Mouse (Mus musculus): ENCODE data around the gene Ntan1. TPM values are rescaled to one million over a fixed set of nuclear protein-coding genes. Genes with fewer than 3 reads are reported as not detected.
"Not testable (repeated sequence)": the region's sequence is repeated elsewhere in the genome, so short reads cannot be mapped to it uniquely, and the experiment has no call there.

Gene Ntan1
- 23.0 and 45.9 TPM in 2 replicates for polyA plus RNA-seq (2012; rRNA removed)

DNA sequence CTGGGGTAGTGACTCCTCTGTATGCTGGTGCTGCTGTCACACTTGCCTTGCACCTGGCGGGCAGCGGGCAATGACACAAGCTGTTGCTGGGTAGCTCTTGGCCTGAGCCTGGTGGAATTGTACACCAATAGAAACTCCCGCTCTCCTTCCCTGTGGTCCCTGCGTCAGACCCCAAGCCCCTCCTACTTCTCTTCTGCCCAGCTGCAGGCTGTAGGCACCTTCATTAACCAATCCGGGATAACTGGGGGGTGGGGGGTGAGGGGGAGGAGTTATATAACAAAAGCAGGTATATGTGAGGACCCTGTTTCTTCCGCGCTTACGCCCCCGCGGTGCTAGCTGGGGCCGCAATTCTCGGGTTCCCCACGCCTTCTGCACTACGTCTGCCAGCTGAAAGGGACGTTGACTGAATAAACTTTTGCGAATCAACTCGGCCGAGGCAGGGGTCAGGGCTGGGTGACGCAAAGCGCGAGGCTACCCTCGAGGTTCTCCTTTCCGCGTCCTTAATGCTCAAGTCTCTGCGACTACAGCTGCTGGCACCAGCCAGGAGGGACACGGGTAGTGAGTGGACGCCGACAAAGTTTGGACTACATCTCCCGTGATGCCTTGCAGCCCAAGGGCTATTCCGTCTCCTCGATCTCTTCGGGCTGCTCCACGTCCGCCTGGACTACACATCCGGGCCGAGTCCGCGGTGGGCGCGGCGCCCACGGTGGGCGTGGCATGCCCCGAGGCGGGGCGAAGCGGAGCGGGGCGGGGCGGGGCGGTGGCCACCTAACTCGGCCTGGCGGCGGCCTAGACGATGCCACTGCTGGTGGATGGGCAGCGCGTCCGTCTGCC, at the start of gene Ntan1:
Gene Ntan1, plus strand, starts transcription at position 286 of the 834 bp plus-strand sequence.
- TF ChIP-seq POLR2A (IDR thresholded peaks at IDR 0.05; ENCODE audit: low read depth, low read length) (peak; percentile 90), CTCF (IDR thresholded peaks at IDR 0.05; ENCODE audit: extremely low read depth, insufficient read length, insufficient replicate concordance, low read depth, low read length) (no peak)
- WGBS, result under 1% methylated on average over 58 of the region's 58 CpGs

DNA sequence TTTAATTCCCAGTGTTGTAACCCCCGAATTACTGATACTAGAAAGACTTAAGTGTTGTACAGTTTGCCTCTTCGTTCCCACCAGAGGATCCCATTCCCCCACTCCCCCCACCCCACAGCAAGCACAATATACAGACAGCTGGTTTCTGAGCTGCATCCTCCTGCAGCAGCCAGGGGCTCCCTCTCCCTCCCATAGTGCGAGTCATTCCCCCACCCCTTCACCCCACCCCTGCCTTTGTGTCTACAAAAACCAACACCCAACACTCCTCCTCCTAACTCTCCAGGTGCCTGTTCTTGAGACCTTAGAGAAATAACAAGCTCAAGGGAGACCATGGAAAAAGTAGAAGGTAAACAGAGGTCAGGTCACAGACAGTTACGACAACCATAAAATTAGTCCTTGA, 47.0 kb upstream of the Ntan1 start:
- not testable (repeated sequence) for H3K36me3 ChIP-seq (ENCODE audit: control insufficient read depth, insufficient read depth, low read length); H3K27ac ChIP-seq (ENCODE audit: insufficient read depth, low read depth, low read length); H3K4me1 ChIP-seq (ENCODE audit: control insufficient read depth, insufficient read depth, insufficient read length, low read length); H3K27me3 ChIP-seq (ENCODE audit: control insufficient read depth, insufficient read depth, low read length); H3K4me3 ChIP-seq (ENCODE audit: low read depth, low read length)
- WGBS, result 74% methylated on average over 4 of the region's 4 CpGs

More for the DNA sequence above, at the start of gene Ntan1:
- Histone ChIP-seq H3K27me3 (ENCODE audit: control insufficient read depth, insufficient read depth, low read length) (no peaks in the 10 kb centered on the region), H3K4me3 (ENCODE audit: low read depth, low read length) (peak within 1 kb of the TSS; percentile 80), H3K4me1 (ENCODE audit: control insufficient read depth, insufficient read depth, insufficient read length, low read length) (peaks cover 5% of the 10 kb centered on the region; the same call in 1 of the 2 replicates), H3K36me3 (ENCODE audit: control insufficient read depth, insufficient read depth, low read length) (peaks cover 5% of the 10 kb centered on the region; the same call in 1 of the 2 replicates), H3K27ac (ENCODE audit: insufficient read depth, low read depth, low read length) (peak within 1 kb of the TSS; percentile 94)

DNA sequence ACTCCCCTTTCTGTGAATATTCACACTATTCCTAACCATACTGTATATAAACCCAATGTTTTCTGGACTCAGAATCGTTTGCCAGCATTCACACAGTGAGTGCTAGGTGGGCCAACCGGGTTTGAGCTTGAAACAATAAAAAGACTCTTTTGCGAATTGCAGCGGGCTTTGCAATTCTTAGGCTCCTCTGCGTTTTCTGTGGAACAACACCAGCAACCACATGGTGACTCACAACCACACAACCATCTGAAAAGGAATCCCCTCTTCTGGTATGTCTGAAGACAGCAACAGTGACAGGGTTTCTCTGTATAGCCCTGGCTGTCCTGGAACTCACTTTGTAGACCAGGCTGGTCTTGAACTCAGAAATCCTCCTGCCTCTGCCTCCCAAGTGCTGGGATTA, 46.6 kb upstream of the Ntan1 start:
- not testable (repeated sequence) for H3K36me3 ChIP-seq (ENCODE audit: control insufficient read depth, insufficient read depth, low read length); H3K4me3 ChIP-seq (ENCODE audit: low read depth, low read length); H3K27me3 ChIP-seq (ENCODE audit: control insufficient read depth, insufficient read depth, low read length); H3K4me1 ChIP-seq (ENCODE audit: control insufficient read depth, insufficient read depth, insufficient read length, low read length); H3K27ac ChIP-seq (ENCODE audit: insufficient read depth, low read depth, low read length)
- 84% methylated on average over 5 of the region's 5 CpGs for WGBS

DNA sequence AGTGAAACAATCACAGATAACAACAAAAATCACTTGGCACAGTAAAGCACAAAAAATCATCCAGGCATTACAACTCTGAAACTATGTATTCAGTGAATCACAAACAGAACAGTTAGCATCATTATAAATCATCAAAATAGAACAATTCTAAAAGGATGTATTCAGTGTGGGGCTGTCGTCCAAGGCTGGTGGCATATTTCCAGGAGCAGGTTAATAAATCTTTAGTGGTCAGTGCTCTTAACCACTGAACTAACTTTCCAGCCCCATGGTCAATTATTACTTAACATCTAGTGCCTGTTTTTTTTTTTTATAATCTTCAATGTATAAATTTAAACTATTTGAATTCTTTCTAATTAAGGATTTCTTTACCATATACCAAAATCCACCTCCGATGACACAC, 44.6 kb upstream of the Ntan1 start:
- H3K4me3 ChIP-seq (ENCODE audit: low read depth, low read length); H3K27me3 ChIP-seq (ENCODE audit: control insufficient read depth, insufficient read depth, low read length); H3K27ac ChIP-seq (ENCODE audit: insufficient read depth, low read depth, low read length); H3K4me1 ChIP-seq (ENCODE audit: control insufficient read depth, insufficient read depth, insufficient read length, low read length); H3K36me3 ChIP-seq (ENCODE audit: control insufficient read depth, insufficient read depth, low read length): not testable (repeated sequence)
- WGBS, result 58% methylated on average over 2 of the region's 2 CpGs

DNA sequence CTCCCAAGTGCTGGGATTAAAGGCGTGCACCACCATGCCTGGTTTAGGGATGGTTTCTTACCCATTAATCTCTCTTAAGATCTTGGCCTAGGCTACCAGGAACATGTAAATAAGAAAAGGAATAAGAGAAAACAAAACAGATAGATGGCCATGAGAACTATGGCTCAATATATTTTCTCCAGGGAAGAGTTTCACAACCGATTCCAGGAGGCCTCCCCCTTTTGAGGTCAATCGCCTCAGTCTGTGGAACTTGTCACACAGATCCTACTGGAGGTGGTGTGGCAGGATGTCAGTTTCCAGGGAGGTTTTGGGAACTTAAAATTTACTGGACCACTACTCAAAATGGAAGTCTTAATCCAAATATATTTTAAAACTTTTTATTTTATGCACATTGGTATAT, 44.0 kb upstream of the Ntan1 start:
- 89% methylated on average over 3 of the region's 3 CpGs for WGBS
- not testable (repeated sequence) for H3K4me3 ChIP-seq (ENCODE audit: low read depth, low read length); H3K4me1 ChIP-seq (ENCODE audit: control insufficient read depth, insufficient read depth, insufficient read length, low read length); H3K27ac ChIP-seq (ENCODE audit: insufficient read depth, low read depth, low read length); H3K36me3 ChIP-seq (ENCODE audit: control insufficient read depth, insufficient read depth, low read length); H3K27me3 ChIP-seq (ENCODE audit: control insufficient read depth, insufficient read depth, low read length)

DNA sequence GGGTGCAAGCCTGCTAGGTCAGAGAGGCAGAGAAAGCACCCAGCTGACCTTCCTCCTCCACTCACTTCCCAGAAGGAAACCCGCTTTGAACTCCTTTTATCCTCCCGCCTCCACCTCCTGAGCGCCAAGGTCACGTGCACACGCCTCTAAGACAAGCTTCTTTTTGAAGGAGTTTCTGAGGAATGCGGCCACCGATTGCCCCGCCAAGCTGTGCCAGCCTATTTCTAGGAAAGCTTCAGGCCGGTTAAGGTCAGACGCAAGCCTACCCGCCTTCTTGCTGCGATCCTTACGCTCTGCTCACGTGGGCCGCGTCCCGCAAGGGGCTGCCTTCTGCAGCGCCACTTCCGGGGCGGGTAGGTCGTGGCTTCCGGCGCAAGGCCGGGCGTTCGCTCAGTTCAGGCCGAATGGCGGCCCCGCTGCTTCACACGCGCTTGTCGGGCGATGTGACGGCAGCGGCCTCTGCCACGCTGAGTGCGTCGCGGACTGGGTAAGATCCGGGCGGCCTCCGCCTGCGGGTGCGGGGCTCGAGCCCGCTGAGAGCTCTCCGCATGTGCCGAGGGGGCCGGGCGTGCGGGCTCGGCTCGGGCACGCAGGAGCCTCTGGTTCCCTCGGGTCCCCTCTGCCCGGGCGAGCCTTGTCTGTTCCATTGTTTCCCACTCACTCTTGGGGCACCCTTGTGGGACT, 38.1 kb upstream of the Ntan1 start, which contains the start of gene Rrn3:
Gene Rrn3, plus strand, starts transcription at position 356 of the 684 bp plus-strand sequence.
- TF ChIP-seq CTCF (IDR thresholded peaks at IDR 0.05; ENCODE audit: extremely low read depth, insufficient read length, insufficient replicate concordance, low read depth, low read length), result no peak
- TF ChIP-seq POLR2A (IDR thresholded peaks at IDR 0.05; ENCODE audit: low read depth, low read length), result peak; percentile 77
- peak within 1 kb of the TSS; percentile 75 for H3K4me3 ChIP-seq (ENCODE audit: low read depth, low read length)
- peak within 1 kb of the TSS; percentile 87 for H3K27ac ChIP-seq (ENCODE audit: insufficient read depth, low read depth, low read length)
- H3K36me3 ChIP-seq (ENCODE audit: control insufficient read depth, insufficient read depth, low read length), result peaks cover 8% of the 10 kb centered on the region
- peaks cover 9% of the 10 kb centered on the region for H3K4me1 ChIP-seq (ENCODE audit: control insufficient read depth, insufficient read depth, insufficient read length, low read length)
- H3K27me3 ChIP-seq (ENCODE audit: control insufficient read depth, insufficient read depth, low read length), result no peaks in the 10 kb centered on the region
- WGBS, result under 1% methylated on average over 57 of the region's 57 CpGs

DNA sequence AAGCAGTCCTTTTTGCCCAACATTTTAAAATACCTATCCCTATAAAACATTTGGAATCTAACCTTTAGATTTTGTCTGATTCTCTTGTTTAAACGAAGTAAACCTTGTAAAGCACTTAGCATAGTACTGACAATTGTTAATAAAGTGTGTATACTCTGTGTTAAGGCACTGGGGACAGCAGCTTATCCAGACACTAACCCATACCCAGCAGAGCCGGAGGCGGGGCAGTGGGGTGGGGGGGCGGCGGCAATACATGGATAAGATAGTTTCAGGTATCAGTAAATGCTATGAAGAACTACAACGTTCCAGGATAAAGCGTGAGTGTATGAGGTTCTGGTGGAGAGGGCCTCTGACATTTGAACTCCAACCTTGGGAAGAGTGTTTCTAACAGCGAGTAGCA, 37.4 kb upstream of the Ntan1 start:
- Histone ChIP-seq H3K27ac (ENCODE audit: insufficient read depth, low read depth, low read length) (no peak overlapping the region), H3K36me3 (ENCODE audit: control insufficient read depth, insufficient read depth, low read length) (peaks cover 9% of the 10 kb centered on the region)

More for the DNA sequence above, 37.4 kb upstream of the Ntan1 start:
- Histone ChIP-seq H3K4me3 (ENCODE audit: low read depth, low read length) (peak overlapping the region; percentile 39), H3K4me1 (ENCODE audit: control insufficient read depth, insufficient read depth, insufficient read length, low read length) (peaks cover 9% of the 10 kb centered on the region), H3K27me3 (ENCODE audit: control insufficient read depth, insufficient read depth, low read length) (no peaks in the 10 kb centered on the region)
- no peak for TF ChIP-seq POLR2A (IDR thresholded peaks at IDR 0.05; ENCODE audit: low read depth, low read length)
- TF ChIP-seq CTCF (IDR thresholded peaks at IDR 0.05; ENCODE audit: extremely low read depth, insufficient read length, insufficient replicate concordance, low read depth, low read length), result no peak
- WGBS, result 12% methylated on average over 8 of the region's 8 CpGs
